Mouse (Mus musculus) CH12.LX (cell line): ENCODE measurements around the gene Lonp1.
A peak's percentile ranks its signal among the peaks of the same experiment; 100 is the strongest.

Experiments used
- CHD2 ChIP-seq: IDR thresholded peaks from 2 replicates; pipeline ENCODE4 v1.6.1; 2011; ENCODE audit warnings: low read length, improper control_type of control experiment
- CTCF ChIP-seq, 2 experiments: IDR thresholded peaks in 1 of 2; conservative IDR thresholded peaks in 1 of 2; 2 replicates each; pipeline ENCODE4 v1.5.1; 2011 to 2012; ENCODE audit warnings: low read depth in 2 of 2, low read length in 2 of 2, improper control_type of control experiment in 1 of 2, inconsistent platforms in 1 of 2, mild to moderate bottlenecking in 1 of 2, moderate library complexity in 1 of 2
- E2F4 ChIP-seq: IDR thresholded peaks from 2 replicates; pipeline ENCODE4 v1.6.1; 2011; ENCODE audit warnings: low read depth, low read length, improper control_type of control experiment; ENCODE audit not compliant: insufficient replicate concordance
- ELF1 ChIP-seq: IDR thresholded peaks from 2 replicates; pipeline ENCODE4 v1.6.1; 2014; ENCODE audit warnings: low read depth, mild to moderate bottlenecking, inconsistent platforms, low read length, improper control_type of control experiment
- HCFC1 ChIP-seq: IDR thresholded peaks from 2 replicates; pipeline ENCODE4 v1.6.1; 2012; ENCODE audit warnings: low read depth, mild to moderate bottlenecking, inconsistent platforms, low read length, improper control_type of control experiment
- MAFK ChIP-seq: IDR thresholded peaks from 2 replicates; pipeline ENCODE4 v1.6.1; 2011; ENCODE audit warnings: low read length, improper control_type of control experiment; ENCODE audit not compliant: insufficient replicate concordance
- MXI1 ChIP-seq: IDR thresholded peaks from 2 replicates; pipeline ENCODE4 v1.6.1; 2011; ENCODE audit warnings: mild to moderate bottlenecking, low read depth, low read length, improper control_type of control experiment
- NELFE ChIP-seq: IDR thresholded peaks from 2 replicates; pipeline ENCODE4 v1.6.1; 2011; ENCODE audit warnings: low read depth, low read length, improper control_type of control experiment
- POLR2A ChIP-seq: IDR thresholded peaks from 2 replicates; pipeline ENCODE4 v1.6.1; 2011; ENCODE audit warnings: low read depth, mild to moderate bottlenecking, improper control_type of control experiment, low read length
- TBP ChIP-seq: conservative IDR thresholded peaks from 2 replicates; pipeline ENCODE4 v1.6.1; 2011; ENCODE audit warnings: low read depth, low read length, improper control_type of control experiment
- USF1 ChIP-seq: IDR thresholded peaks from 2 replicates; pipeline ENCODE4 v1.6.1; 2014; ENCODE audit warnings: low read depth, mild to moderate bottlenecking, inconsistent platforms, low read length, improper control_type of control experiment
- ZC3H11A ChIP-seq: IDR thresholded peaks from 2 replicates; pipeline ENCODE4 v1.6.1; 2012; ENCODE audit warnings: low read depth, mild to moderate bottlenecking, inconsistent platforms, low read length, improper control_type of control experiment
- ZMIZ1 ChIP-seq: IDR thresholded peaks from 2 replicates; pipeline ENCODE4 v1.6.1; 2012; ENCODE audit warnings: low read depth, mild to moderate bottlenecking, inconsistent platforms, low read length, improper control_type of control experiment

DNA sequence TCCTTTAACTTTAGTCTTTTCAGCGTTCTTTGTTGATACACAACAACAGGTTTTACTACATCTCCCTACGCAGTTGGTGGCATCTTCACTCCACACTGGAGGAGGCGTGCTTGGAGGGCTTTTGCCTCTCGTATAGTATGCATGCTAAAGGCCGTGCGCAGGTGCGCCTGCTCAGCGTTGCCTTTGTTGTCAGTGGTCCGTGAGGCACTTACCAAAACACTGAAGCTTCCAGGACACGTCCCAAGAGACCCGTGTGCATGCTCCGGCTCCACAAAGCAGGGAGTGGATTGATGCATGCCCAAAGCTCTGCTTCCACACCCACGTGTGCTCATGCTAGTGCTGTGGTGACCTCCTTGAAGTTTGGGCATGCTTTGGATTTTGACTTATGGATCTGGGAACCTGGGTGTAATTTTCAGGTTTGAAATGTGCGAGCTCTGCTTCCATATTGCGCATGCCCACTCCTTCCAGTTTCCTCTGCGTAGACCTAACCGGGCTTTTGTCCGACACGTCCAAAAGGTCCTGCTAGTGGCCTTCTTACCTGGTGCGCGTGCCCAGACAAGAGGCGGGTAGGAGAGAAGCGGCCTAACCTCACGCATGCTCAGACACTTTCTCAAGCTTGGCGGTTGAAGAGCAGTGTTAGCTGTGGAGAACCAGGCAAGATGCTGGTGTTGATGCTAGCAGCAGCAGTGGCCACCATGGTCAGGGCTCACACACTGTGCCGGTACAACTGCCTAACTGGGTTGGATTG, 1.0 kb upstream of the Lonp1 start, which contains the start of gene Catsperd:
- TF ChIP-seq ZMIZ1 (no peak), CTCF (conservative IDR thresholded peaks at IDR 0.05 in 1 of 2, IDR thresholded peaks at IDR 0.05 in 1 of 2; ENCODE audit: low read depth in 2 of 2, low read length in 2 of 2) (no peak), MAFK (no peak), POLR2A (peak; percentile 53), NELFE (0 out of 2 replicates have a peak, but pooled peaks have one; percentile 44), HCFC1 (no peak; the same call in 1 of the 2 replicates), CHD2 (no peak), E2F4 (no peak), TBP (no peak), ELF1 (no peak), ZC3H11A (no peak), MXI1 (peak; percentile 85), USF1 (no peak)
